Mouse (Mus musculus) heart, embryonic 14.5 days (tissue): Measurements from ENCODE around the gene Bhlhe41. TPM values are rescaled to one million over a fixed set of nuclear protein-coding genes. Genes with fewer than 3 reads are reported as not detected.

Experiments used
- ATAC-seq: fragments of 200-750 bp; cut with Nextera tagmentation; 2 replicates; pipeline ENCODE4 v1.8.0; 2017; ENCODE audit warnings: low read depth, moderate TSS enrichment; ENCODE audit not compliant: insufficient number of reproducible peaks, insufficient read depth, low FRiP score
- H3K27ac ChIP-seq, 2 experiments: fragments of 200-500 bp in 1 of 2; fragments of 300-500 bp in 1 of 2; sonication (generic) in 1 of 2; replicated peaks in 1 of 2; 2 replicates each; pipeline ENCODE4 v1.5.1; 2012 to 2014; ENCODE audit warnings: low read depth in 2 of 2, low read length in 2 of 2, control low read depth in 1 of 2, mild to moderate bottlenecking in 1 of 2, mixed read lengths in 1 of 2; ENCODE audit not compliant: control insufficient read depth in 1 of 2, insufficient read depth in 1 of 2
- H3K27me3 ChIP-seq: fragments of 300-500 bp; sonication (generic); 2 replicates; pipeline ENCODE4 v1.6.1; 2014; ENCODE audit warnings: mild to moderate bottlenecking, low read length, control low read depth; ENCODE audit not compliant: control insufficient read depth, insufficient read depth
- H3K36me3 ChIP-seq: fragments of 300-500 bp; sonication (generic); 2 replicates; pipeline ENCODE4 v1.6.1; 2014; ENCODE audit warnings: mild to moderate bottlenecking, control low read depth, low read length, mixed read lengths; ENCODE audit not compliant: control insufficient read depth, insufficient read depth
- H3K4me1 ChIP-seq, 2 experiments: fragments of 200-500 bp in 1 of 2; fragments of 300-500 bp in 1 of 2; sonication (generic) in 1 of 2; 2 replicates each; pipeline ENCODE4 v1.6.1; 2012 to 2014; ENCODE audit warnings: low read length in 2 of 2, control low read depth in 1 of 2, mixed read lengths in 1 of 2; ENCODE audit not compliant: control insufficient read depth in 2 of 2, insufficient read depth in 2 of 2
- H3K4me2 ChIP-seq: fragments of 300-500 bp; sonication (generic); 2 replicates; pipeline ENCODE4 v1.6.1; 2014; ENCODE audit warnings: mild to moderate bottlenecking, low read length
- H3K4me3 ChIP-seq, 2 experiments: fragments of 200-500 bp in 1 of 2; fragments of 300-500 bp in 1 of 2; sonication (generic) in 1 of 2; 2 replicates each; pipeline ENCODE4 v1.5.1; 2012 to 2014; ENCODE audit warnings: low read length in 2 of 2, mild to moderate bottlenecking in 2 of 2, control low read depth in 1 of 2, low read depth in 1 of 2, moderate library complexity in 1 of 2; ENCODE audit not compliant: control insufficient read depth in 1 of 2, insufficient read depth in 1 of 2
- H3K9ac ChIP-seq: fragments of 300-500 bp; sonication (generic); 2 replicates; pipeline ENCODE4 v1.6.1; 2014; ENCODE audit warnings: mild to moderate bottlenecking, low read length
- H3K9me3 ChIP-seq: fragments of 300-500 bp; sonication (generic); 2 replicates; pipeline ENCODE4 v1.6.1; 2016; ENCODE audit warnings: low read length, control low read depth; ENCODE audit not compliant: control insufficient read depth
- WGBS: fragments of 180-500 bp; shearing (Covaris S2); extraction: QIAGEN DNeasy Blood & Tissue Kit; methylation state at CpG from one replicate; pipeline ENCODE4 v1.1.7; 2014; 5-methylcytosine and 5-hydroxymethylcytosine counted together
- polyA plus RNA-seq: library from polyadenylated mRNA; unstranded; fragments of >200 nt; fragmentation: Nextera tagmentation; extraction: Ambion mirVana; gene quantifications from 2 replicates; pipeline ENCODE4 v1.2.1, GENCODE M21; 2014

Bhlhe41 gene
- polyA plus RNA-seq, 1 experiment from 2014 or later, result 8.6 TPM

DNA sequence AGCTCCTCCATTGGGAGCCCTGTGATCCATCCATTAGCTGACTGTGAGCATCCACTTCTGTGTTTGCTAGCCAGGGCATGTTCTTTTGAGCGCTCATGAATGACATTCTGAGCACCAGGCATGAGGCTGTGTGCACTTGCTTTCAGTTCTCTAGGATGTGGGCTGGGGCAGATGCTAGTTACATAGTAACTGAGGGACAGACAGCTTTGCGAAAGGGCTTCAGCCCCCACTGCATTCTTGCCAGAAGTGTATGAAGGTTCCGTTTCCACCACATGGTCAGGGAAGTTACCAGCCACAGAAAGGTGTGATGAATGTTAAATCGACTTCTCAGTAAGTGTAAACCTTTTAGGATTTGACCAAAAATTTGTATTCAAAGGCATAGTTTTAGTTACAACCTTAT, 18.3 kb upstream of the Bhlhe41 start:
- Histone ChIP-seq H3K36me3 (no peaks in the 10 kb centered on the region), H3K9me3 (peaks cover 3% of the 10 kb centered on the region; the same call in 1 of the 2 replicates), H3K4me3 (no peak overlapping the region), H3K27ac (no peak overlapping the region), H3K4me2 (no peak overlapping the region), H3K9ac (no peak overlapping the region), H3K4me1 (peaks cover 7 to 8% of the 10 kb centered on the region in 2 experiments), H3K27me3 (no peaks in the 10 kb centered on the region)
- 85% methylated on average over 4 of the region's 4 CpGs for WGBS
- ATAC-seq, result no peak

- no peak overlapping the region for H3K4me2 ChIP-seq
- H3K36me3 ChIP-seq, result no peaks in the 10 kb centered on the region
- H3K4me3 ChIP-seq, result no peak overlapping the region
- peaks cover 3% of the 10 kb centered on the region; the same call in 1 of the 2 replicates for H3K9me3 ChIP-seq
- no peaks in the 10 kb centered on the region for H3K27me3 ChIP-seq
- WGBS, result 67% methylated on average over 1 of the region's 1 CpGs
- H3K27ac ChIP-seq, result no peak overlapping the region
- H3K4me1 ChIP-seq, result peaks cover 7 to 8% of the 10 kb centered on the region in 2 experiments
- no peak for ATAC-seq
- no peak overlapping the region for H3K9ac ChIP-seq
Measured at GRCm38 (mm10) chr6:145883010-145883409, 17.7 kb upstream of the Bhlhe41 start.

GRCm38 (mm10) chr6:145880609-145881008, 15.3 kb upstream of the Bhlhe41 start:
- Histone ChIP-seq H3K27me3 (no peaks in the 10 kb centered on the region), H3K4me3 (no peak overlapping the region), H3K36me3 (no peaks in the 10 kb centered on the region), H3K27ac (no peak overlapping the region), H3K4me2 (no peak overlapping the region), H3K9me3 (peaks cover 3% of the 10 kb centered on the region; the same call in 1 of the 2 replicates), H3K9ac (no peak overlapping the region), H3K4me1 (0 out of 4 replicates have a peak, but pooled peaks cover 0 to 2% of the 10 kb centered on the region in 2 experiments)
- 81% methylated on average over 5 of the region's 5 CpGs for WGBS
- ATAC-seq, result no peak

DNA sequence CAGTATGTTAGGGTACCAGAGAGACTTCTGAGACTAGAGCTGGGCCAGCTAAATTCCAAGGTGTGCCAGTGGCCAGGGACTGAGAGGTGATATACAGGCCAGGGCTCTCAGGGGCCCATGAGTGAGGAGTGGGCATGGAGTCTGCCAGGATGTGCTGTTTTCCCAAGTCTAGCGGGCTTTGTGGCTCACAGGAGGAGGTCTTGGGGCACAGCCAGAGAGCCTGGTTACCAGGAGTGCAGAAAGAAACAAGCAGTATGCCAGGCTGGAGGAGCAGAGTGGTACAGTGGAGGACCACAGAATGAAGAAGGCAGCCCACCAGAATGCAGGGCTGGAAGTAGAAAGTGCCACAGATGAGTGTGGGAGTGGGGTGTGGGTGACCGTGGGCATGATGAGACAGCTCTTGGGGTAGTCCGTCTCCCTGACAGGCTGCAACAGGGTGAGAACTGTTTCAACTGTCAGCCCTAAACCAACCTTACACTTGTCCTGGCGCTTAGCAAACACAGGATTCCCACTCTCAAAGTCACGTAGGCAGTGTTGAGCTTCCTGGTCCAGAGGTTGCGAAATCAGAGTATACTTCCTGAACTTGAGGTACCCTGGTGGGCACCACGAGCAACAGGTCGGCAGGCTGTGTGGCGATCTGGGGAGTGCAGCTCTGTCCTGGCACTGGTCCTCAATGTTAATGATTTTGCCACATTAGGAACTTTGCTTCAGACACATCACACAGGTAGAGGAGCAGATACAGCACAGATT, 11.8 kb upstream of the Bhlhe41 start:
- H3K4me1 ChIP-seq, result peaks cover 0 to 2% of the 10 kb centered on the region in 2 experiments; a peak in 1 of 4 replicates
- H3K4me3 ChIP-seq, result no peak overlapping the region
- no peak overlapping the region for H3K4me2 ChIP-seq
- no peaks in the 10 kb centered on the region for H3K36me3 ChIP-seq
- 79% methylated on average over 9 of the region's 9 CpGs for WGBS
- no peak overlapping the region for H3K9ac ChIP-seq
- ATAC-seq, result no peak
- H3K27ac ChIP-seq, result no peak overlapping the region
- peaks cover 3% of the 10 kb centered on the region; the same call in 1 of the 2 replicates for H3K9me3 ChIP-seq
- no peaks in the 10 kb centered on the region for H3K27me3 ChIP-seq

- ATAC-seq, result no peak
- Histone ChIP-seq H3K27me3 (no peaks in the 10 kb centered on the region), H3K9me3 (no peaks in the 10 kb centered on the region), H3K9ac (no peak overlapping the region), H3K4me1 (peaks cover 14 to 15% of the 10 kb centered on the region in 2 experiments), H3K4me2 (no peak overlapping the region), H3K36me3 (no peaks in the 10 kb centered on the region), H3K4me3 (no peak overlapping the region), H3K27ac (no peak overlapping the region)
- 81% methylated on average over 8 of the region's 8 CpGs for WGBS
Measured at GRCm38 (mm10) chr6:145873354-145873753, 8.0 kb upstream of the Bhlhe41 start.

GRCm38 (mm10) chr6:145872010-145872409, 6.7 kb upstream of the Bhlhe41 start:
- Histone ChIP-seq H3K36me3 (no peaks in the 10 kb centered on the region), H3K27ac (no peak overlapping the region; a peak in 1 of 4 replicates), H3K9ac (no peak overlapping the region), H3K4me3 (no peak overlapping the region), H3K4me2 (no peak overlapping the region), H3K9me3 (no peaks in the 10 kb centered on the region), H3K4me1 (peaks cover 16 to 19% of the 10 kb centered on the region in 2 experiments), H3K27me3 (no peaks in the 10 kb centered on the region)
- no peak for ATAC-seq
- 88% methylated on average over 7 of the region's 7 CpGs for WGBS

DNA sequence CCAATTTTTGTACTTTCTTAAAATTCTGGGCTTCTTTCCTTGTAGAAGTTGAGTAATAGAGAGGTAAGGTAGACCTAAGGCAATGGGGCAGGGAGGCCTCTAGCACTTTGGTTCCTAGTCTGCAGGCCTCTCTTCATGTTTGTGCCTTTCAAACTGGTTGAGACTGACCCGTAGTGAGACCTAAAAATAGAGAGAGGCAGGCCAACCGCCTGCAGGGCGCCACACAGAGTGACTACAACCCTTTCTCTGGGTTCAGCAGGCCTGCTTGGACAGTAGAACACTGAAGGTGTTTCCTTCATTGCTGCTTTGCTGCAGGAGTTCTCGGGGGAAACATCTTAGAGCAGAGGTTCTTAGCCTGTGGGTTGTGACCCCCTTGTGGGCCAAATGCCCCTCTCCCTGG, 5.6 kb upstream of the Bhlhe41 start:
- peak overlapping the region; percentile 49 for H3K9ac ChIP-seq
- H3K27ac ChIP-seq, result peak overlapping the region; percentile 86
- no peaks in the 10 kb centered on the region for H3K36me3 ChIP-seq
- WGBS, result 20% methylated on average over 4 of the region's 4 CpGs
- ATAC-seq, result no peak
- peaks cover 16 to 21% of the 10 kb centered on the region in 2 experiments for H3K4me1 ChIP-seq
- no peaks in the 10 kb centered on the region for H3K27me3 ChIP-seq
- H3K4me2 ChIP-seq, result peak overlapping the region; percentile 3; the same call in 1 of the 2 replicates
- no peaks in the 10 kb centered on the region for H3K9me3 ChIP-seq
- no peak overlapping the region for H3K4me3 ChIP-seq
